ENCODE assay signal across 17 mouse cellular contexts in genomic region chr10:83927554-83927953, GRCm38 (mm10).
DNase-seq lines count a peak whose midpoint lies in the region; ATAC-seq and TF ChIP-seq lines count a peak whose summit lies in the region.
"Had no signal": no experiment of that assay in that cellular context is flagged by ENCODE, and none has a peak within 500 bp of the region (broad histone marks: within the 10 kb centered on the region; RNA-seq: fewer than 3 reads in every experiment).

No protein-coding gene starts in this region.

- no peak for TF ChIP-seq POLR2A in limb, embryonic 14.5 days (IDR thresholded peaks at IDR 0.05; ENCODE audit: borderline replicate concordance, extremely low read depth, insufficient read depth, insufficient read length)

- H3K27ac ChIP-seq in hindbrain, embryonic 14.5 days: no peak overlapping the region
- no peak overlapping the region for H3K27ac ChIP-seq in hindbrain, embryonic 10.5 days
- H3K27ac ChIP-seq in lung, embryonic 16.5 days (ENCODE audit: low read length): peak overlapping the region; percentile 74
- peak overlapping the region; percentile 3; the same call in 1 of the 2 replicates for H3K27ac ChIP-seq in forebrain, embryonic 14.5 days (ENCODE audit: low read depth, low read length)
- H3K27ac ChIP-seq in limb, embryonic 14.5 days (replicated peaks; ENCODE audit: low read depth, low read length): peak overlapping the region; percentile 10; the same call in 1 of the 2 replicates
- H3K27ac ChIP-seq in kidney, embryonic 16.5 days (ENCODE audit: low read length): no peak overlapping the region
- H3K27ac ChIP-seq: heart, embryonic 15.5 days; liver, embryonic 14.5 days; midbrain, embryonic 15.5 days had no signal

- no peaks in the 10 kb centered on the region for H3K27me3 ChIP-seq in hindbrain, embryonic 14.5 days (ENCODE audit: control insufficient read depth, insufficient read depth, low read length)
- no peaks in the 10 kb centered on the region; the same call in 1 of the 2 replicates for H3K27me3 ChIP-seq in hindbrain, embryonic 10.5 days (ENCODE audit: insufficient read depth, poor library complexity, severe bottlenecking)
- no peaks in the 10 kb centered on the region for H3K27me3 ChIP-seq in lung, embryonic 16.5 days (ENCODE audit: control insufficient read depth, insufficient read depth, low read depth, low read length)
- H3K27me3 ChIP-seq in forebrain, embryonic 14.5 days (replicated peaks; ENCODE audit: control insufficient read depth, insufficient read depth, low read length): no peaks in the 10 kb centered on the region
- H3K27me3 ChIP-seq in limb, embryonic 14.5 days (ENCODE audit: control insufficient read depth, insufficient read depth, low read length): no peaks in the 10 kb centered on the region
- H3K27me3 ChIP-seq in kidney, embryonic 16.5 days (ENCODE audit: insufficient read depth, low read length): no peaks in the 10 kb centered on the region
- H3K27me3 ChIP-seq: heart, embryonic 15.5 days; midbrain, embryonic 15.5 days had no signal

- no peaks in the 10 kb centered on the region for H3K4me1 ChIP-seq in hindbrain, embryonic 14.5 days (replicated peaks; ENCODE audit: control insufficient read depth, insufficient read depth, low read length)
- peaks cover 7% of the 10 kb centered on the region; the same call in 1 of the 2 replicates for H3K4me1 ChIP-seq in hindbrain, embryonic 10.5 days (replicated peaks)
- H3K4me1 ChIP-seq in lung, embryonic 16.5 days (replicated peaks; ENCODE audit: control insufficient read depth, insufficient read depth, low read length): peaks cover 18% of the 10 kb centered on the region
- peaks cover 6% of the 10 kb centered on the region for H3K4me1 ChIP-seq in forebrain, embryonic 14.5 days (ENCODE audit: control insufficient read depth, insufficient read depth, low read length)
- peaks cover 10% of the 10 kb centered on the region for H3K4me1 ChIP-seq in limb, embryonic 14.5 days (ENCODE audit: control insufficient read depth, insufficient read depth, low read length)
- H3K4me1 ChIP-seq in kidney, embryonic 16.5 days (ENCODE audit: insufficient read depth, low read length): peaks cover 3% of the 10 kb centered on the region; the same call in 1 of the 2 replicates
- H3K4me1 ChIP-seq: midbrain, embryonic 15.5 days had no signal

- DNase-seq in hindbrain, embryonic 14.5 days (ENCODE audit: low spot score): no peak
- no peak for DNase-seq in hindbrain, embryonic 10.5 days (ENCODE audit: low spot score)
- no peak for DNase-seq in lung, postnatal 4 days
- peak; percentile 78 for DNase-seq in forebrain, embryonic 14.5 days (ENCODE audit: low spot score)
- no peak for DNase-seq in limb, embryonic 14.5 days (ENCODE audit: low spot score)
- DNase-seq: adrenal gland, postnatal 36 days; cerebellum, adult 11 months; cerebellum, adult 9-11 months; heart, postnatal 36 days; kidney, adult 11 months had no signal

- peak; percentile 48; the same call in 1 of the 2 replicates for ATAC-seq in hindbrain, embryonic 14.5 days (ENCODE audit: low FRiP score)
- ATAC-seq in lung, embryonic 16.5 days (ENCODE audit: low read depth): peak; percentile 65
- ATAC-seq in forebrain, embryonic 14.5 days: peak; percentile 90
- peak; percentile 63 for ATAC-seq in limb, embryonic 14.5 days (ENCODE audit: low FRiP score, low read depth)
- ATAC-seq in megakaryocyte progenitor cell, adult 5-6 weeks (replicated peaks; ENCODE audit: poor library complexity): no peak
- ATAC-seq in kidney, embryonic 16.5 days (ENCODE audit: low FRiP score, low TSS enrichment): no peak
- ATAC-seq: midbrain, embryonic 15.5 days had no signal

- H3K4me2 ChIP-seq in hindbrain, embryonic 14.5 days (replicated peaks): no peak overlapping the region
- no peak overlapping the region for H3K4me2 ChIP-seq in lung, embryonic 16.5 days (ENCODE audit: low read depth, low read length)
- H3K4me2 ChIP-seq in forebrain, embryonic 14.5 days (ENCODE audit: low read length): no peak overlapping the region
- H3K4me2 ChIP-seq in limb, embryonic 14.5 days (replicated peaks; ENCODE audit: low read depth, low read length, severe bottlenecking): no peak overlapping the region
- H3K4me2 ChIP-seq in kidney, embryonic 16.5 days (replicated peaks; ENCODE audit: low read depth, low read length): no peak overlapping the region
- H3K4me2 ChIP-seq: heart, embryonic 15.5 days; midbrain, embryonic 15.5 days had no signal

- 72% methylated on average over 2 of the region's 2 CpGs for WGBS in hindbrain, embryonic 14.5 days
- WGBS in hindbrain, embryonic 10.5 days: 93% methylated on average over 2 of the region's 2 CpGs
- 43% methylated on average over 2 of the region's 2 CpGs for WGBS in lung, embryonic 16.5 days
- 44% methylated on average over 2 of the region's 2 CpGs for WGBS in forebrain, embryonic 14.5 days
- WGBS in limb, embryonic 14.5 days: 44% methylated on average over 2 of the region's 2 CpGs
- WGBS in kidney, embryonic 16.5 days: 86% methylated on average over 2 of the region's 2 CpGs

- H3K9me3 ChIP-seq in hindbrain, embryonic 14.5 days (ENCODE audit: control insufficient read depth, low read length): no peaks in the 10 kb centered on the region
- H3K9me3 ChIP-seq in hindbrain, embryonic 10.5 days: no peaks in the 10 kb centered on the region
- no peaks in the 10 kb centered on the region for H3K9me3 ChIP-seq in lung, embryonic 16.5 days (ENCODE audit: control insufficient read depth, low read length)
- H3K9me3 ChIP-seq in forebrain, embryonic 14.5 days (replicated peaks; ENCODE audit: control insufficient read depth, low read length): no peaks in the 10 kb centered on the region
- no peaks in the 10 kb centered on the region for H3K9me3 ChIP-seq in limb, embryonic 14.5 days (ENCODE audit: control insufficient read depth, low read length)
- H3K9me3 ChIP-seq in kidney, embryonic 16.5 days (ENCODE audit: low read length): no peaks in the 10 kb centered on the region
- H3K9me3 ChIP-seq: heart, embryonic 15.5 days; midbrain, embryonic 15.5 days had no signal

- H3K9ac ChIP-seq in hindbrain, embryonic 14.5 days: no peak overlapping the region
- H3K9ac ChIP-seq in lung, embryonic 16.5 days (ENCODE audit: low read length): no peak overlapping the region
- H3K9ac ChIP-seq in forebrain, embryonic 14.5 days (ENCODE audit: low read length): no peak overlapping the region
- H3K9ac ChIP-seq in limb, embryonic 14.5 days (ENCODE audit: low read depth, low read length, severe bottlenecking): no peak overlapping the region
- no peak overlapping the region for H3K9ac ChIP-seq in kidney, embryonic 16.5 days (replicated peaks; ENCODE audit: low read length)
- H3K9ac ChIP-seq: heart, embryonic 15.5 days; liver, embryonic 14.5 days; midbrain, embryonic 15.5 days had no signal

- no peaks in the 10 kb centered on the region for H3K36me3 ChIP-seq in hindbrain, embryonic 14.5 days (replicated peaks; ENCODE audit: control insufficient read depth, insufficient read depth)
- no peaks in the 10 kb centered on the region for H3K36me3 ChIP-seq in hindbrain, embryonic 10.5 days
- H3K36me3 ChIP-seq in lung, embryonic 16.5 days (ENCODE audit: control insufficient read depth, insufficient read depth, low read length): no peaks in the 10 kb centered on the region
- no peaks in the 10 kb centered on the region for H3K36me3 ChIP-seq in forebrain, embryonic 14.5 days (ENCODE audit: control insufficient read depth, insufficient read depth, low read length)
- H3K36me3 ChIP-seq in limb, embryonic 14.5 days (ENCODE audit: control insufficient read depth, insufficient read depth, low read length): no peaks in the 10 kb centered on the region
- H3K36me3 ChIP-seq in kidney, embryonic 16.5 days (ENCODE audit: insufficient read depth, low read length): no peaks in the 10 kb centered on the region
- H3K36me3 ChIP-seq: heart, embryonic 15.5 days; midbrain, embryonic 15.5 days had no signal

- no peak overlapping the region for H3K4me3 ChIP-seq in hindbrain, embryonic 14.5 days (replicated peaks; ENCODE audit: low read length)
- H3K4me3 ChIP-seq in hindbrain, embryonic 10.5 days: no peak overlapping the region
- H3K4me3 ChIP-seq in lung, embryonic 16.5 days (ENCODE audit: low read length): no peak overlapping the region
- no peak overlapping the region for H3K4me3 ChIP-seq in forebrain, embryonic 14.5 days (ENCODE audit: low read depth, low read length)
- H3K4me3 ChIP-seq in limb, embryonic 14.5 days (replicated peaks; ENCODE audit: low read length): no peak overlapping the region
- no peak overlapping the region for H3K4me3 ChIP-seq in kidney, embryonic 16.5 days (ENCODE audit: low read length)
- H3K4me3 ChIP-seq: erythroblast, embryonic 14.5 days; heart, embryonic 15.5 days; midbrain, embryonic 15.5 days had no signal

Comparison
In these comparisons a context has a peak if more than half of its experiments do, and no peak if none do; other contexts are left out.
1. ATAC-seq: peak in hindbrain, embryonic 14.5 days (single experiment), lung, embryonic 16.5 days (single experiment), forebrain, embryonic 14.5 days (single experiment) and limb, embryonic 14.5 days (single experiment); none in megakaryocyte progenitor cell, adult 5-6 weeks (single experiment) and kidney, embryonic 16.5 days (single experiment).
2. H3K27ac ChIP-seq: peak in lung, embryonic 16.5 days (single experiment), forebrain, embryonic 14.5 days (single experiment) and limb, embryonic 14.5 days (single experiment); none in hindbrain, embryonic 14.5 days (single experiment), hindbrain, embryonic 10.5 days (single experiment) and kidney, embryonic 16.5 days (single experiment).